Comparison of ENCODE assay signal across 13 mouse cellular contexts in the genomic region with DNA sequence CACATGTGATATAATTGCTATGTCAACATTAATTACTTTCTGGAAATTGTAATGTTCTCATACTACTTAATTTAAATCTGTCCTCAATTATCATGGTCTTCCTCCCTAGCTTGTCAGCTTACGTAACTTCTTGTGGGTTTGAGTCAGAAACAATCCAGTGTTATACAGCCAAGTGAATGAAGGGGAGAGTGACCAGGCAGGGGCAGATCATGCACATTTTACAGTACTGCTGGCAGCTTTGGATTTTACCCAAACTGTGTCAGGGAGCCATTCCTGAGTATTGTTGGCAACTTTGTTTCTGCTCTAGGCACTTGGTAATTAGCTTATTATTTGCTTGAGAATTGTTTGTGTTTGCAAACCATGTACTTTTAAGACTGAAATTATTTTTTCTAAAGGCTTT.
"Had no signal": no experiment of that assay in that cellular context is flagged by ENCODE, and none has a peak within 500 bp of the region (broad histone marks: within the 10 kb centered on the region; RNA-seq: fewer than 3 reads in every experiment).

No protein-coding gene starts in this region.

- H3K4me2 ChIP-seq: limb, embryonic 15.5 days; liver, embryonic 12.5 days; lung, embryonic 14.5 days; midbrain, embryonic 11.5 days; neural tube, embryonic 15.5 days had no signal

- H3K27me3 ChIP-seq: limb, embryonic 15.5 days; liver, embryonic 12.5 days; megakaryocyte, embryonic 14.5 days; neural tube, embryonic 15.5 days had no signal

- ATAC-seq: liver, embryonic 12.5 days; midbrain, embryonic 16.5 days had no signal

- H3K9me3 ChIP-seq: limb, embryonic 15.5 days; liver, embryonic 12.5 days; megakaryocyte, embryonic 14.5 days; neural tube, embryonic 15.5 days had no signal

- H3K4me3 ChIP-seq: limb, embryonic 15.5 days; liver, embryonic 12.5 days; megakaryocyte, embryonic 14.5 days; neural tube, embryonic 15.5 days had no signal

- H3K4me1 ChIP-seq: limb, embryonic 15.5 days; neural tube, embryonic 15.5 days had no signal

- H3K27ac ChIP-seq: limb, embryonic 15.5 days; liver, embryonic 12.5 days; macrophage; neural tube, embryonic 15.5 days had no signal

- H3K9ac ChIP-seq: limb, embryonic 15.5 days; liver, embryonic 12.5 days; lung, embryonic 14.5 days; neural tube, embryonic 15.5 days had no signal

- H3K36me3 ChIP-seq: neural tube, embryonic 15.5 days had no signal

- DNase-seq: kidney, postnatal 25 days; layer of hippocampus, postnatal 36 days; lung, embryonic 14.5 days; lung, postnatal 10 days; right cerebral cortex, postnatal 4 days; thymus, postnatal 36 days had no signal
